Mouse (Mus musculus) CD8-positive naive resting alpha-beta T cell, adult 2 months (primary cell): ENCODE results near the gene Ypel2.
A peak's percentile ranks its signal among the peaks of the same experiment; 100 is the strongest.

Source experiments
- DNase-seq, 2 experiments: peaks; one replicate each; pipeline ENCODE4 v3.0.0; 2022; ENCODE audit warnings: low read depth in 2 of 2, low spot score in 2 of 2

Gene Ypel2

GRCm38 (mm10) chr11:86995625-86996221 lies 2.2 kb upstream of the Ypel2 start:
- DNase-seq, result peak in 1 of 2 experiments; percentile 24

- DNase-seq, result no peak
Measured at GRCm38 (mm10) chr11:86994791-86995624, 1.5 kb upstream of the Ypel2 start.

GRCm38 (mm10) chr11:86994330-86994729 lies 823 bp upstream of the Ypel2 start:
- no peak for DNase-seq

- no peak for DNase-seq
Measured at GRCm38 (mm10) chr11:86992461-86992988, 982 bp downstream of the Ypel2 start.

GRCm38 (mm10) chr11:86991241-86991640 lies 2.3 kb downstream of the Ypel2 start:
- no peak for DNase-seq

- DNase-seq, result no peak
Measured at GRCm38 (mm10) chr11:86990309-86990708, 3.2 kb downstream of the Ypel2 start.

- no peak for DNase-seq
Measured at GRCm38 (mm10) chr11:86984990-86985389, 8.5 kb downstream of the Ypel2 start.

GRCm38 (mm10) chr11:86983056-86983455 lies 10.5 kb downstream of the Ypel2 start:
- no peak for DNase-seq

- no peak for DNase-seq
Measured at GRCm38 (mm10) chr11:86981229-86981791, 12.2 kb downstream of the Ypel2 start.

- no peak for DNase-seq
Measured at GRCm38 (mm10) chr11:86980526-86980925, 13.0 kb downstream of the Ypel2 start.

GRCm38 (mm10) chr11:86979799-86980198 lies 13.7 kb downstream of the Ypel2 start:
- DNase-seq, result no peak

- no peak for DNase-seq
Measured at GRCm38 (mm10) chr11:86977242-86977641, 16.3 kb downstream of the Ypel2 start.

- DNase-seq, result no peak
Measured at GRCm38 (mm10) chr11:86974401-86974800, 19.1 kb downstream of the Ypel2 start.

GRCm38 (mm10) chr11:86973255-86973654 lies 20.3 kb downstream of the Ypel2 start:
- DNase-seq, result no peak

- DNase-seq, result no peak
Measured at GRCm38 (mm10) chr11:86971057-86971753, 22.3 kb downstream of the Ypel2 start.

GRCm38 (mm10) chr11:86969041-86969821 lies 24.3 kb downstream of the Ypel2 start:
- DNase-seq, result no peak

GRCm38 (mm10) chr11:86967506-86967905 lies 26.0 kb downstream of the Ypel2 start:
- DNase-seq, result no peak

- no peak for DNase-seq
Measured at GRCm38 (mm10) chr11:86966696-86967095, 26.8 kb downstream of the Ypel2 start.

GRCm38 (mm10) chr11:86965079-86965478 lies 28.4 kb downstream of the Ypel2 start:
- DNase-seq, result no peak

- no peak for DNase-seq
Measured at GRCm38 (mm10) chr11:86963698-86964097, 29.8 kb downstream of the Ypel2 start.

GRCm38 (mm10) chr11:86963027-86963426 lies 30.5 kb downstream of the Ypel2 start:
- DNase-seq, result no peak
